Mouse (Mus musculus) heart, embryonic 13.5 days (tissue): ENCODE measurements around the gene Sort1. TPM values are rescaled to one million over a fixed set of nuclear protein-coding genes. Genes with fewer than 3 reads are reported as not detected.

Source experiments
- ATAC-seq: fragments of 200-750 bp; cut with Nextera tagmentation; 2 replicates; pipeline ENCODE4 v1.8.0; 2017; ENCODE audit warnings: moderate TSS enrichment; ENCODE audit not compliant: insufficient number of reproducible peaks, low FRiP score, low TSS enrichment; ENCODE audit errors: extremely low read depth
- H3K27ac ChIP-seq: fragments of 300-500 bp; sonication (generic); replicated peaks from 2 replicates; pipeline ENCODE4 v1.5.1; 2015; ENCODE audit warnings: moderate library complexity, mild to moderate bottlenecking, inconsistent platforms
- H3K27me3 ChIP-seq: fragments of 300-500 bp; sonication (generic); replicated peaks from 2 replicates; pipeline ENCODE4 v1.6.1; 2015; ENCODE audit warnings: mild to moderate bottlenecking, inconsistent platforms
- H3K36me3 ChIP-seq: fragments of 300-500 bp; sonication (generic); 2 replicates; pipeline ENCODE4 v1.6.1; 2015; ENCODE audit warnings: mild to moderate bottlenecking, inconsistent platforms
- H3K4me1 ChIP-seq: fragments of 300-500 bp; sonication (generic); 2 replicates; pipeline ENCODE4 v1.6.1; 2015; ENCODE audit warnings: inconsistent platforms
- H3K4me2 ChIP-seq: fragments of 300-500 bp; sonication (generic); 2 replicates; pipeline ENCODE4 v1.6.1; 2015; ENCODE audit warnings: inconsistent platforms, mild to moderate bottlenecking, moderate library complexity
- H3K4me3 ChIP-seq: fragments of 300-500 bp; sonication (generic); 2 replicates; pipeline ENCODE4 v1.5.1; 2015; ENCODE audit warnings: moderate library complexity, mild to moderate bottlenecking, inconsistent platforms
- H3K9ac ChIP-seq: fragments of 300-500 bp; sonication (generic); 2 replicates; pipeline ENCODE4 v1.6.1; 2015; ENCODE audit warnings: inconsistent platforms, mild to moderate bottlenecking, moderate library complexity
- H3K9me3 ChIP-seq: fragments of 300-500 bp; sonication (generic); 2 replicates; pipeline ENCODE4 v1.6.1; 2016; ENCODE audit warnings: inconsistent platforms
- WGBS: fragments of 180-500 bp; shearing (Covaris S2); methylation state at CpG from one replicate; pipeline ENCODE4 v1.1.7; 2015; ENCODE audit warnings: mixed read lengths; 5-methylcytosine and 5-hydroxymethylcytosine counted together
- polyA plus RNA-seq: library from polyadenylated mRNA; unstranded; fragments of >200 nt; fragmentation: Nextera tagmentation; extraction: Ambion mirVana; gene quantifications from 2 replicates; pipeline ENCODE4 v1.2.1, GENCODE M21; 2015

The Sort1 gene
- polyA plus RNA-seq, 1 experiment from 2014 or later, result 8.9 TPM

DNA sequence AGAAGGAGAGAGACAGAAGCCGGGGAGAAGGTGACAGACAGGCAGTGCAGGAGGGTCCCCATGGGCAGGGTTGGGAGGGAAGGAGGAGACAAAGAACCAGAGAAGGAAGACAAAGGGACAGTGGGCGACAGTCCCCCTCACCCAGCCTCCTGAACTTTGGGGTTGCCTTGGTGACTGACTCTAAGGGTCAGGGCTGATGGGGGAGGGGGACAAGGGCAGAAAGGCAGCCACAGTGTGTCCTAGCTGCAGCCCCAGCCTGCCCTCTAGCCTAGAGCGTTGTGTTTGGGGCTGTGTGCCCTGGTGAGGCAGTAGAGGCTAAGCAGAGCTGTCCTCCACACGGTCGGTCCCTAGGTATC, 126.5 kb downstream of the Sort1 start:
- no peak for ATAC-seq
- H3K4me1 ChIP-seq, result peaks cover 19% of the 10 kb centered on the region
- peaks cover 22% of the 10 kb centered on the region for H3K36me3 ChIP-seq
- no peak overlapping the region for H3K4me2 ChIP-seq
- H3K27me3 ChIP-seq, result peaks cover 17% of the 10 kb centered on the region
- H3K9ac ChIP-seq, result no peak overlapping the region
- 36% methylated on average over 5 of the region's 5 CpGs for WGBS
- peaks cover 14% of the 10 kb centered on the region for H3K9me3 ChIP-seq
- no peak overlapping the region for H3K27ac ChIP-seq
- H3K4me3 ChIP-seq, result no peak overlapping the region

Other genes starting within 250 kb of the Sort1 start
- 15.2 and 16.4 TPM in 2 replicates for gene Gstm4, start 239.2 kb upstream of the Sort1 start, polyA plus RNA-seq
- gene Ampd2, start 197.4 kb upstream of the Sort1 start, polyA plus RNA-seq, result 29.4 and 30.3 TPM in 2 replicates
- gene Gnat2, start 191.3 kb upstream of the Sort1 start, polyA plus RNA-seq, result 0.20 and 1.3 TPM in 2 replicates
- 74.7 and 76.3 TPM in 2 replicates for gene Gnai3, start 137.9 kb upstream of the Sort1 start, polyA plus RNA-seq
- gene Gpr61, start 129.2 kb upstream of the Sort1 start, polyA plus RNA-seq, result 0.14 TPM in 1 of 2 replicates, not detected in the other
- 2.6 and 2.8 TPM in 2 replicates for gene Amigo1, start 97.7 kb upstream of the Sort1 start, polyA plus RNA-seq
- 2.3 and 3.1 TPM in 2 replicates for gene Cyb561d1, start 82.9 kb upstream of the Sort1 start, polyA plus RNA-seq
- gene Atxn7l2, start 73.1 kb upstream of the Sort1 start, polyA plus RNA-seq, result 7.5 and 8.7 TPM in 2 replicates
- gene Sypl2, start 57.4 kb upstream of the Sort1 start, polyA plus RNA-seq, result 2.4 and 3.2 TPM in 2 replicates
- gene Psma5, start 27.2 kb upstream of the Sort1 start, polyA plus RNA-seq, result 213 and 243 TPM in 2 replicates
- 40.7 and 45.8 TPM in 2 replicates for gene Mybphl, start 80.8 kb downstream of the Sort1 start, polyA plus RNA-seq
- 24.4 and 25.4 TPM in 2 replicates for gene Psrc1, start 99.8 kb downstream of the Sort1 start, polyA plus RNA-seq
- 2.1 and 3.1 TPM in 2 replicates for gene Celsr2, start 131.5 kb downstream of the Sort1 start, polyA plus RNA-seq
- 78.2 and 91.4 TPM in 2 replicates for gene Sars, start 161.1 kb downstream of the Sort1 start, polyA plus RNA-seq